Mouse (Mus musculus) activated CD4-positive, CD25-positive, alpha-beta regulatory T cell, adult 4 months (primary cell): ENCODE data around the gene Tbc1d32. TPM values are rescaled to one million over a fixed set of nuclear protein-coding genes. Genes with fewer than 3 reads are reported as not detected.
A peak's percentile ranks its signal among the peaks of the same experiment; 100 is the strongest.
"Not testable (repeated sequence)": the region's sequence is repeated elsewhere in the genome, so short reads cannot be mapped to it uniquely, and the experiment has no call there.

Experiments used
- ATAC-seq: one replicate; pipeline ENCODE4 v1.8.0; 2017
- polyA plus RNA-seq, 2 experiments: library from polyadenylated mRNA; unstranded; fragments of 100-300 nt; shearing (Covaris generic); gene quantifications; one replicate each; pipeline ENCODE4 v1.2.1; 2017

The Tbc1d32 gene
- polyA plus RNA-seq: 1 to 10 TPM; 1.3 to 1.4 TPM

DNA sequence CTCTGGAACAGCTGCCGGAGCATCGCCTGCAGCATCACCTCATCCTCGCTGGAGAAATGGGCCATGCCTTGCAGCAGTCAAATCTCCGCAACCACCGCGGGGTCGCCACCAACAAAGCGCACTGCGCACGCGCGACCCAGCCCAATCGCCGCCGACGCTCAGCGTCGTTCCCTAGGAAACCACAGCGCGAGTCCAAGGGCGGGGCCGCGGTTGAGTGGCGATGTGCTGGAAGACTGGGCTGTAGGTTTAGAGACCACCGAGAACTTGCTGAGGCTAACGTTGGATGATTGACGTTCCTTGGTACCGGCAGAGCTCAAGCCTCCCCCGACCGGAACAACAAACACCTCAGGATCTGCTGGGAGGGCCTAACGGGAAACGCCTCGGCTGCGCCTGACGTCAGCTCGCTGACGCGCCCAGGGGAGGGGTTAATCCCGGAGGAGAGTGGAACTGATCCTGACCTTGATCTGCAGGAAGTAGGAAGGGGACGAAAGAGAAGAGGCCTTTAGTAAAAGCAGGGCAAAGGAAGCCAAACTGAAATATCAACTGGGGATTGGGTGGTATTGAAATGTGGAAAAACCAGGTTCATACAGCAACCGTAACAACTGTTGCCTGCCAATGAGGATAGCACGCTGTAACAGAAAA, at the start of gene Tbc1d32:
Gene Tbc1d32 (minus strand): TSS at position 122 of the 642 bp plus-strand sequence.
- peak; percentile 89 for ATAC-seq

DNA sequence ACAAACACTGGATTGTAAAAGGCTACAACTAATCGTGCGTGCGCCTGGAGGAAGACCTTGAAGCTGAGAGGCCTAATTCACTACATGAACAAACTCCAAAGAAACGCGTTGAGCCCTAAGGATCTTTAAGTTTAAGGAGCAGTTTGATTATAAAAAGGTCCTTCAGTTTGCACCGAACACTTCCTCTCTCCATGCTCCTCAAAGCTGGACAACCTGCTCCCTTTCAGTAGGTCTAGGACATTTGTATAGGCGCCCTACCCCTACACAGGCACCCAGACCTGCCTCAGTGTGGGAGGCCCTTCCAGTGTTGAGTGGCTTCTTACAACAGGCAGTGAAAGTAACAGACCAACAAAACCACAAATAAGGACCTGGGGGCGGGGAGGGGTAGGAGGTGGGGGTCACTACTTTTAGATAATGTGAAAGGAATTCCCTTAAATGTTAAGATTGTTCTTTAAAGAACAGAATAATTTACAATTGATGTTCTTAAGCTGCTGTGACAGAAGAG, 666 bp downstream of the Tbc1d32 start:
- no peak for ATAC-seq

DNA sequence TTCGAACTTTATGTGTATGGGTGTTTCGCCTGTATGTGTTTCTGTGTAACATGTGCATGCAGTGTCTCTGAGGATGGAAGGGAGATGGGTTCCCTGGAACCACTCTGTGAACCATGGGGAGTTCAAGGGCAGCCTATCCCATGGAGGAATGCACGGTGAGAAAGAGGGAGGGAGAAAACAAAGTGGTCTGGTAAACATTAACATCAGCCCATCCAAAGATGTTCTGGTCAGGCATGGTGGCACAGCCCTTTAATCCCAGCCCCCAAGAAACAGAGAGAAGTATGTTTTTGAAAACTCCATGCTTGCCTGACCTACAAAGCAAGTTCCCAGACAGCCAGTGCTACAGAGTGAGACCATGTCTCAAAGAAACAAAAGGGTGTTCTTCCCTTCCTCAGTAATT, 12.7 kb downstream of the Tbc1d32 start:
- ATAC-seq: no peak

GRCm38 (mm10) chr10:56210343-56210742, 18.1 kb downstream of the Tbc1d32 start:
- ATAC-seq: no peak

DNA sequence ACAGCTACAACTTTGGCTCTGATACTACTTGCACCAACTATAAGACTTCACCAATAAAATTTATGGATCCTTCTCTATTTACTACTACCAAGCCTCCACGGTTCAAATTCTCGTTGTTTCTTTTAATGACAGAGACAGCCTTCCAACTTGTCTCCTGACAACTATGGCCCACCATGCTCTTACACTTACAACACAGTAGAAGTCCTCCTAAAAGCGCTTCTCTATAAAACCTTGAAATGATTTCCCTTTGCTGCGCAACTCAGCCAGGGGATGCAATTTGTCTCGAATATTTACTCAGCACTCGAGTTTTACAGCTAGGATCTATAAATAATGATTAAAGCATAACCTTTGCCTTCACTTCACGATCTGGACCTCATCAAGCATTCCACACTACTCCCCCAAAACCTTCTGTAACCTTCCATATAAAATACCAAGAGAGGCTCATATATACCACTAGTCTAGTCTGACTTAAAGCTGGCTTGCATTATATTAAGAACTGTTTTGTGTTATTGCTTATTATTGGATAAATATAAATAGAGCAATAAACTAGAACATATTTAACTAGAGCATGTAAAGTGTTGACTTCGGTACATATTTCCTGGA, 21.6 kb downstream of the Tbc1d32 start:
- no peak for ATAC-seq

GRCm38 (mm10) chr10:56204348-56204747, 24.1 kb downstream of the Tbc1d32 start:
- ATAC-seq: no peak

DNA sequence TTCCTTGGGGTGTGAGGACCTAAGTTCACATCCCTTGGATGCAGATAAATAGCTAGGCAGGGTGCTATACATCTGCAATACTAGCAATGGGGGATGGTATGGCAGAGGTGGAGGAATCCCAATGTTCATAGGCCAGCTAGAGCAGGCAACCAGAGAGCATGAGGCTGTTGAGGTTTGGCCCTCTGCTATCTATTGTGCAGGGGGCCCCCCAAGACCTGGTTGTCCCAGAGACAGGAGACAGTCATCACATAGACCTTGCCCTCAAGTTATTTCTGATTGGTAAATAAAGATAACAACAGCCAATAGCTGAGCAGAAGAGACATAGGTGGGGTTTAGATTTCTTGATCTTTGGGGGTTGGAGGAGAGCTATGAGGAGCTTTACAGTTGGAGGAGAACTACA, 28.6 kb downstream of the Tbc1d32 start:
- no peak for ATAC-seq

GRCm38 (mm10) chr10:56198691-56199090, 29.8 kb downstream of the Tbc1d32 start:
- no peak for ATAC-seq

GRCm38 (mm10) chr10:56194310-56194709, 34.2 kb downstream of the Tbc1d32 start:
- no peak for ATAC-seq

DNA sequence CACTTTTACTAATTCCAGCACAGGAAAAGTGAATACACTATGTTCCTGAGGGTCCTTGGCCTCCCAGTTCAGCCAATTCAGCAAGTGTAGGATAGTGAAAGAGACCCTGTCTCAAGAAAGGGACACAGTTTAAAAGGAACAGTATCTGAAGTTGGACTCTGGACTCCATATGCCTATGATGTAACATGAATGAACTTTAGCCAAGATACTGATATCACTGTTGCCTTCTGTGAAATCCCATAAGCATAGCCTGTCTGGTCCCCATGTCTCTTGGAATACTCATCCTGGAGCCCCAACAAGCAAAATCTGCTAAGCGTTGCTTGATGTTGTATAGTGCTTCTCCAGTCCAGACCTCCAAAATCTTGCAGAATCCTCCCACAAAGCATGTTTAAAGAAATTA, 46.8 kb downstream of the Tbc1d32 start:
- no peak for ATAC-seq

DNA sequence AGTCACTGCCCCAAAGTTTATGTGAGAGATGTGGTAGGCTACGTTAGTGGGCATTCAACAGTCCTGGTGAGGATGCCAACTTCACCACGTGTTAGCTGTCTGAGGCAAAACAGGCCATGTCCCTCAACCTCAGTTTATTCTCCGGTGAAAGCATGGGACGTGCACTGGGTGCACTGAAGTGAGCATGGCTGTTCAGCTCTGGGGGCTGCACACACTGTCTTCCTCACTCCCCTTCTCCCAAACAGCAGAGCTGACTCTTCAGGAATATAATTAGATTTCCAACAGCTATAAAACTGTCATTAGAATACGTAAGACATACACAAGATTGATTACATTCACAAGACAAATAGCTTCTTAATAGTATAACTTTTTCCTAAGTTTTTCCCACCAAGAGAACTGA, 55.3 kb downstream of the Tbc1d32 start:
- no peak for ATAC-seq

- ATAC-seq: not testable (repeated sequence)
Observed at GRCm38 (mm10) chr10:56167721-56168120, 60.8 kb downstream of the Tbc1d32 start.

GRCm38 (mm10) chr10:56165758-56166157, 62.7 kb downstream of the Tbc1d32 start:
- ATAC-seq: no peak

- no peak for ATAC-seq
Observed at GRCm38 (mm10) chr10:56164411-56164810, 64.1 kb downstream of the Tbc1d32 start.

- ATAC-seq: no peak
Observed at GRCm38 (mm10) chr10:56158748-56159147, 69.7 kb downstream of the Tbc1d32 start.

GRCm38 (mm10) chr10:56158207-56158606, 70.3 kb downstream of the Tbc1d32 start:
- ATAC-seq: no peak

DNA sequence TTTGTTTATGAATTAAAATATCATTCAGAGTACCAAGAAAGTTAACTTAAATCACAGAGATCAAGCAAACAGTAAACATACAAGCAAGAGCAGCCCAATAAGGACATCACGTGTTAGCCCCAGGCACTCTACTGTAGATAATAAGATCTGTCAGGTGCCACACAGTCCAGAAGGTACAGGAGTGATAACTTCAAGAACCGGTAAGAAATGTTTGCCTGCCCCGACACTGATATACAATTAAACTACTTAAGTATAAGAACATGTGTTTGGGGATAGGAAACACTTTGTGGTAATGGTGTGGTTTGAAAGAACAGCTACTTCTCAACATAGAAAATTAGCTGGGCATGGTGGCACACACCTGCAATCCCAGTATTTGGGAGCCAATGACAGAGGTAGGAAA, 71.5 kb downstream of the Tbc1d32 start:
- no peak for ATAC-seq

GRCm38 (mm10) chr10:56148920-56149319, 79.6 kb downstream of the Tbc1d32 start:
- no peak for ATAC-seq

- ATAC-seq: no peak
Observed at GRCm38 (mm10) chr10:56137191-56137590, 91.3 kb downstream of the Tbc1d32 start.

GRCm38 (mm10) chr10:56129642-56130041, 98.8 kb downstream of the Tbc1d32 start:
- ATAC-seq: no peak

DNA sequence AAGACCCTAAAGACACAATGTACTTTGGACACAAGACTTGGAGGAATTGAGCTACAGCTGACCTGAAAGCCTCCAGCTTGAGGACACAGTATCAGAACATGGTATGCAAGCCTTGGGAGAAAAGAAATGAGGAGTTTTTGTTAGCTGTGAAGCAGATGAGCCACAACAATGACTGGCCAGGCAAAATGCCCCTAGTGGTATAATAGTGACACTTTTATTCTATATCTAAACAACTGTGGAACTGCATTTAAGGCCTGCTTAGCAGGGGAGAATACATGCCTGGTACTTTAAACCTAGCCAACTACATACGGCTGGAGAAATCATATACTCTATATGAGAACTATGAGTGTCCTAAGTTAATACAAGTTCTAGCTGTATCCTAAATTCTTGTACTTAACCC, 101.5 kb downstream of the Tbc1d32 start:
- peak; percentile 46 for ATAC-seq

GRCm38 (mm10) chr10:56115636-56116180, 112.8 kb downstream of the Tbc1d32 start:
- ATAC-seq: no peak

- ATAC-seq: peak; percentile 90
Observed at GRCm38 (mm10) chr10:56114951-56115635, 113.4 kb downstream of the Tbc1d32 start.

DNA sequence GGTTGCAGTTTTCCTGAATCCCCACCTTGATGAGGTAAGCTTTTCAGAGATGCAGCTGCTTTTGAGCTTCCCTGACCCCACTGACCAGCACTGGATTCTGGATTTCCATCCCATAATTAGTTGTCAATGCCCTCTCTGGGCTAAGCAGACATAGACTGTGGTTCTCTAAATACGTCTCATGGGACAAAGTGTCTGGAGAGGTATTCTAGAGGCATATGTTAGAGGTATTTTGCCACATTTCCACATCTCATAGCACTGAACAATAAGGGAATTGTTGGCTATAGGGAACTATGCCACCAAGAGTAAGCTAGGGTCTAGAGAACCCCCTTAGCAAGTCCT, 121.5 kb downstream of the Tbc1d32 start:
- ATAC-seq: peak; percentile 7
